Mouse (Mus musculus) intestine, embryonic 15.5 days (tissue): Measurements from ENCODE around the gene Megf6. TPM values are rescaled to one million over a fixed set of nuclear protein-coding genes. Genes with fewer than 3 reads are reported as not detected.
A peak's percentile ranks its signal among the peaks of the same experiment; 100 is the strongest.

Experiments used
- ATAC-seq: fragments of 200-750 bp; cut with Nextera tagmentation; 2 replicates; pipeline ENCODE4 v1.8.0; 2017; ENCODE audit warnings: moderate TSS enrichment, moderate library complexity
- H3K27ac ChIP-seq: fragments of 300-500 bp; sonication (generic); 2 replicates; pipeline ENCODE4 v1.5.1; 2015; ENCODE audit warnings: mild to moderate bottlenecking, inconsistent platforms
- H3K27me3 ChIP-seq: fragments of 300-500 bp; sonication (generic); replicated peaks from 2 replicates; pipeline ENCODE4 v1.6.1; 2015; ENCODE audit warnings: inconsistent platforms
- H3K36me3 ChIP-seq: fragments of 300-500 bp; sonication (generic); 2 replicates; pipeline ENCODE4 v1.6.1; 2015; ENCODE audit warnings: inconsistent platforms
- H3K4me1 ChIP-seq: fragments of 300-500 bp; sonication (generic); replicated peaks from 2 replicates; pipeline ENCODE4 v1.6.1; 2015; ENCODE audit warnings: inconsistent platforms
- H3K4me2 ChIP-seq: fragments of 300-500 bp; sonication (generic); replicated peaks from 2 replicates; pipeline ENCODE4 v1.6.1; 2015; ENCODE audit warnings: mild to moderate bottlenecking, inconsistent platforms
- H3K4me3 ChIP-seq: fragments of 300-500 bp; sonication (generic); replicated peaks from 2 replicates; pipeline ENCODE4 v1.5.1; 2015; ENCODE audit warnings: inconsistent platforms
- H3K9ac ChIP-seq: fragments of 300-500 bp; sonication (generic); 2 replicates; pipeline ENCODE4 v1.6.1; 2015; ENCODE audit warnings: inconsistent platforms
- H3K9me3 ChIP-seq: fragments of 300-500 bp; sonication (generic); 2 replicates; pipeline ENCODE4 v1.6.1; 2016; ENCODE audit warnings: inconsistent platforms
- WGBS: fragments of 180-500 bp; shearing (Covaris S2); methylation state at CpG from one replicate; pipeline ENCODE4 v1.1.7; 2015; 5-methylcytosine and 5-hydroxymethylcytosine counted together
- polyA plus RNA-seq: library from polyadenylated mRNA; unstranded; fragments of >200 nt; fragmentation: Nextera tagmentation; extraction: Ambion mirVana; gene quantifications from 2 replicates; pipeline ENCODE4 v1.2.1, GENCODE M21; 2015

The Megf6 gene
- polyA plus RNA-seq, 1 experiment from 2014 or later: 13.1 TPM

GRCm38 (mm10) chr4:154197961-154198360 is 27.4 kb downstream of the Megf6 start:
- no peaks in the 10 kb centered on the region for H3K27me3 ChIP-seq
- H3K27ac ChIP-seq: no peak overlapping the region
- no peaks in the 10 kb centered on the region for H3K36me3 ChIP-seq
- H3K9ac ChIP-seq: no peak overlapping the region
- no peaks in the 10 kb centered on the region for H3K9me3 ChIP-seq
- H3K4me3 ChIP-seq: no peak overlapping the region
- 72% methylated on average over 6 of the region's 6 CpGs for WGBS
- H3K4me2 ChIP-seq: no peak overlapping the region
- no peaks in the 10 kb centered on the region for H3K4me1 ChIP-seq
- ATAC-seq: no peak

GRCm38 (mm10) chr4:154198377-154198961 is 27.9 kb downstream of the Megf6 start:
- no peak overlapping the region for H3K4me2 ChIP-seq
- H3K27me3 ChIP-seq: no peaks in the 10 kb centered on the region
- no peak overlapping the region for H3K4me3 ChIP-seq
- no peak overlapping the region for H3K27ac ChIP-seq
- no peaks in the 10 kb centered on the region for H3K4me1 ChIP-seq
- no peak overlapping the region for H3K9ac ChIP-seq
- no peaks in the 10 kb centered on the region for H3K9me3 ChIP-seq
- ATAC-seq: no peak
- H3K36me3 ChIP-seq: no peaks in the 10 kb centered on the region
- 61% methylated on average over 7 of the region's 7 CpGs for whole genome bisulfite sequencing

DNA sequence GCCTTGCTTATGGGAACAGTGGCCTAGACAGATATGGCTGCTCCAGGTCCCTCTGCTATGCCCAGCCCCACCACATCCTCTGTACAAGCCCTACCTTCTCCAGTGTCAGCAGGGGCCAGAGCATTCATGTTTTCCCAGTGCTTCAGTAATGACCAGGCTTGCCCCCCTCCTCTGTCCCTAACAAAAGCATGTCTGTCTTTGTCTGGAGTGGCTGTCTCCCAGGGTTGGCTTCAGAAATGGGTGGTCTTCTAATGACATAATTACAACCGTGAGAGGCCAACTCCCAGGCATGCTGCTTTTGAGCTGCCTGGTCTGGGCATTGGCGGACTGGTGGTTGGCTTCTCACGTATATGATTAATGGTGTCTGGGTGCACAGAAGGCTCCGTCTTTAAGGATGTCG is 31.0 kb downstream of the Megf6 start:
- no peak overlapping the region for H3K27ac ChIP-seq
- no peak overlapping the region for H3K4me3 ChIP-seq
- 71% methylated on average over 5 of the region's 5 CpGs for WGBS
- peaks cover 10% of the 10 kb centered on the region; the same call in 1 of the 2 replicates for H3K4me1 ChIP-seq
- ATAC-seq: no peak
- H3K9me3 ChIP-seq: no peaks in the 10 kb centered on the region
- H3K27me3 ChIP-seq: no peaks in the 10 kb centered on the region
- no peaks in the 10 kb centered on the region for H3K36me3 ChIP-seq
- H3K9ac ChIP-seq: no peak overlapping the region
- no peak overlapping the region for H3K4me2 ChIP-seq

DNA sequence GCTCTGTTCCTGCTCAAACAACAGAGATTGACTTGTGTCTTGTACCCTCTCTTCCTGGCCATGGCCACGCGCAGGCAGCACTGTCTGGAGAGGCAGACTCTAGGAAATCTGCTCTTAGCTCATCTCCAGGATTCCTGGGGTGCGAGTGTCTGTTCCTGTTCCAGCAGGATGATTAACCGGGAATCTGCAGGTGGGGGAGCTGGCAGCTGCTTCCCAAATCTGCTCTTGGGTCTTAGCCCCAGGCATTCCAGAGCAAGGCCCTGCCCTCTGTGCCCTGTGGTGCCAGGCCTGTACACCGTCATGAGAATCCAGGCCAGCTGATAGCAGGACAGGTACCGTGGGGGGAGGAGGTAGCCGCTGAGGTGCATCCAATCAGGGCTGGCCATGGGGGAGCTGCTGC is 34.0 kb downstream of the Megf6 start:
- no peak overlapping the region for H3K4me3 ChIP-seq
- 67% methylated on average over 7 of the region's 7 CpGs for WGBS
- H3K27me3 ChIP-seq: no peaks in the 10 kb centered on the region
- H3K4me1 ChIP-seq: peaks cover 10% of the 10 kb centered on the region; the same call in 1 of the 2 replicates
- no peaks in the 10 kb centered on the region for H3K9me3 ChIP-seq
- H3K4me2 ChIP-seq: no peak overlapping the region
- H3K9ac ChIP-seq: no peak overlapping the region
- no peak for ATAC-seq
- H3K36me3 ChIP-seq: no peaks in the 10 kb centered on the region
- H3K27ac ChIP-seq: no peak overlapping the region

DNA sequence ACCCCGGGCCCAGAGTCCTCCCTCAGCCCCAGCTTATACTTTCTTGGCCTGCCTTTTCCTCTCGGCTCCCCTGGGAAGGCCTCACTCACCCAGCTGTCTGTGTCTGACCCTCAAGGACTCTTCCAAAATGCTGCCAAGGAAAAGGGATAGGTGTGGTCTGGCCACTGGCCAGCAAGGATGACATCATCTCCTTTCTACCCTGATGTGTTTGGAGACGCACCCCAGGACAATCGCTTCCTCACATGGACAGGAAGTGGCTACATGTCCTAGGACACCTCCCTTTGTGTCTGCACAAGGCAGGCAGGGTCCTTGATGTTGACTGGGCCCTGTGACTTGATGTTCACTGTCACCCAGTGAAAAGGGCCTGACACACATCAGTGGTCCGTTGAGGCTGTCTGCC is 34.9 kb downstream of the Megf6 start:
- Histone ChIP-seq H3K9ac (no peak overlapping the region), H3K27me3 (no peaks in the 10 kb centered on the region), H3K9me3 (no peaks in the 10 kb centered on the region), H3K4me3 (no peak overlapping the region), H3K4me2 (no peak overlapping the region), H3K36me3 (no peaks in the 10 kb centered on the region), H3K4me1 (peaks cover 10% of the 10 kb centered on the region; the same call in 1 of the 2 replicates), H3K27ac (no peak overlapping the region)
- 51% methylated on average over 5 of the region's 5 CpGs for WGBS
- no peak for ATAC-seq

DNA sequence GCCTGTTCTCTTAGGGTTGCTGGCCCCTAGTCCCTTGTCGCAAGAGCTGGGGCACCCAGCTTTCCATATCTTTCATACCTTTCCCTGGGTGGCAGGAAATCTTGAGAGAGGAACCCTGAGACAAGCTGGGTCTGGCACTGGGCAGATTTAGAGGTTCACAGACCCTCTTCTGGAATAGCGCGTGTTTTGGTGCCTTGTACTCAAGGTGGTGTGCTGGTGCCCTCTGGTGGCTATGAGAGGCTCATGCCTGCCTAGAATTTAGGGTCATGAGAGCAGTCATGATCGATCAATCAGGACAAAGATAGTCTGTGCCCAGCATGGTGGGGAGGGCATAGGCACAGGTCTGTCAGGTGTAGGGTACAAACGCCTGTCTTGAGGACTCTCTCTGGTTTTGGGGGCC is 36.7 kb downstream of the Megf6 start:
- H3K4me2 ChIP-seq: no peak overlapping the region
- no peak overlapping the region for H3K27ac ChIP-seq
- no peaks in the 10 kb centered on the region for H3K36me3 ChIP-seq
- H3K9me3 ChIP-seq: no peaks in the 10 kb centered on the region
- ATAC-seq: peak; percentile 52; the same call in 1 of the 2 replicates
- H3K4me1 ChIP-seq: peaks cover 10% of the 10 kb centered on the region; the same call in 1 of the 2 replicates
- H3K4me3 ChIP-seq: no peak overlapping the region
- H3K9ac ChIP-seq: no peak overlapping the region
- H3K27me3 ChIP-seq: no peaks in the 10 kb centered on the region
- WGBS: 11% methylated on average over 5 of the region's 5 CpGs

DNA sequence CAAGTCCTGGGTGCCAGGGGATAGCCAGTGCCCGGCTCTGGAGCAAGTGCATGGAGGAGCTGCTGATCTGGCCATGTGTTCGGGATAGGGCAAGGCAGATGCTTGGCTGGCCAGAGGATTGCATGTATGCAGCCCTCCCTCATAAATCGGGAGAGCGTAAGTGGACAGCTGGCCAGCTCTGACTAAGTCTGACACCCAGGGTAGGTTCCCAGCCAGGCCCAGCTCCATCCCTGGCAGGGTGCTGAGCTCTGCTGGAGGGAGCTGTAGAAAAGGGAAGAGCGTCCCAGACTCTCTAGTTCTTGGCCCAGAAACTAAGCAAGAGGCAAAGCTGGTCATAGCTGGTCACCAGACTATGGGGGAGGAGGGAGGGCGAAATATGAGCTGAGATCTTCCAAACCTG is 38.5 kb downstream of the Megf6 start:
- WGBS: 72% methylated on average over 6 of the region's 6 CpGs
- Histone ChIP-seq H3K4me1 (peaks cover 18% of the 10 kb centered on the region; the same call in 1 of the 2 replicates), H3K4me2 (no peak overlapping the region), H3K9me3 (no peaks in the 10 kb centered on the region), H3K9ac (no peak overlapping the region), H3K4me3 (no peak overlapping the region), H3K36me3 (no peaks in the 10 kb centered on the region), H3K27me3 (no peaks in the 10 kb centered on the region), H3K27ac (no peak overlapping the region)
- ATAC-seq: no peak

- H3K9ac ChIP-seq: no peak overlapping the region
- H3K4me1 ChIP-seq: peaks cover 16% of the 10 kb centered on the region; the same call in 1 of the 2 replicates
- no peak overlapping the region for H3K4me3 ChIP-seq
- no peaks in the 10 kb centered on the region for H3K9me3 ChIP-seq
- no peaks in the 10 kb centered on the region for H3K36me3 ChIP-seq
- WGBS: 16% methylated on average over 3 of the region's 3 CpGs
- no peak for ATAC-seq
- H3K4me2 ChIP-seq: no peak overlapping the region
- H3K27me3 ChIP-seq: no peaks in the 10 kb centered on the region
- H3K27ac ChIP-seq: no peak overlapping the region
Measured at GRCm38 (mm10) chr4:154209825-154210224, 39.3 kb downstream of the Megf6 start.

DNA sequence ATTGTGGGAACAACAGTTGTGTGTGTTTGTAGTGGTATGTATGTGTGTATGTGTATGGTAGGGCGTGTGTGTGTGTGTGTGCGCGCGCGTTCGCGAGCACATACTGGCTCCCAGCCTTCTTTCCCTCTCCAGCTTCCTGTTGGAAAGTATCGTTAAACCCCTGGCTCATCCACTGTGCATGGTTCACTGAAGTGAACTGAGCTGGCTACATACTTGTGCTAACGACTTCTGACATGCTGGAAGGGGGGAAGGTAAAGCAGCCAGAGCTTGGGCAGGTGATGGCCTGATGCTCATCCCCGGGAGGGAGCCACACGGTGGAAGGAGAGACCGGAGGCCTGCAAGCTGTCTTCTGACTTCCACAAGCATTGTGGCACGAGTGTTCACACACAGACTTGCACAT is 40.9 kb downstream of the Megf6 start:
- 73% methylated on average over 13 of the region's 13 CpGs for WGBS
- no peaks in the 10 kb centered on the region for H3K27me3 ChIP-seq
- H3K4me3 ChIP-seq: no peak overlapping the region
- ATAC-seq: no peak
- H3K4me1 ChIP-seq: peaks cover 9% of the 10 kb centered on the region; the same call in 1 of the 2 replicates
- no peak overlapping the region for H3K27ac ChIP-seq
- H3K36me3 ChIP-seq: no peaks in the 10 kb centered on the region
- no peak overlapping the region for H3K9ac ChIP-seq
- no peaks in the 10 kb centered on the region for H3K9me3 ChIP-seq
- no peak overlapping the region for H3K4me2 ChIP-seq

DNA sequence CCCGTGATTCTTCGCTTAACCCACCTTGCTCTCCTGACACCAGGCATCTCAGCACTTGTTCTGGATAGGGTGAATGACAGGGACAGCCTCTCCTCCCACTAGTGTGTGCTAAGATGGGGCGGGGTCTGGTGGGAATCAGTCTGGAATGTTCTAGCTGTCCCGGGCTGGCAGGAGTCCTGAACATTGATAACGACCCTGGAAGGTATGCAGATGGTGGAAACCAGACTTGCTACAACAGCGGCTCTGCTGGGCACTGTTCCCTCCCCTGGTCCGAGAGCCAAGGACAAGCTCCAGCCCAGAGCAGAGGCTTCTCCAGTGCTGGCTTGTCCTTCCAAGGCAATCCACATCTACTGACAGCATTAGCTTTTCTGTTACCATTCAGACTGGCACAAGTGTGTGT is 43.1 kb downstream of the Megf6 start:
- whole genome bisulfite sequencing: 53% methylated on average over 7 of the region's 7 CpGs
- no peak overlapping the region for H3K9ac ChIP-seq
- no peak overlapping the region for H3K4me2 ChIP-seq
- no peak overlapping the region for H3K4me3 ChIP-seq
- H3K9me3 ChIP-seq: no peaks in the 10 kb centered on the region
- H3K27me3 ChIP-seq: no peaks in the 10 kb centered on the region
- peak overlapping the region; percentile 22; the same call in 1 of the 2 replicates for H3K27ac ChIP-seq
- H3K36me3 ChIP-seq: no peaks in the 10 kb centered on the region
- peaks cover 9% of the 10 kb centered on the region; the same call in 1 of the 2 replicates for H3K4me1 ChIP-seq
- ATAC-seq: peak; percentile 35

GRCm38 (mm10) chr4:154214075-154214474 is 43.5 kb downstream of the Megf6 start:
- Histone ChIP-seq H3K4me1 (peaks cover 9% of the 10 kb centered on the region; the same call in 1 of the 2 replicates), H3K4me2 (no peak overlapping the region), H3K9ac (no peak overlapping the region), H3K9me3 (no peaks in the 10 kb centered on the region), H3K4me3 (no peak overlapping the region), H3K36me3 (no peaks in the 10 kb centered on the region), H3K27ac (peak overlapping the region; percentile 22; the same call in 1 of the 2 replicates), H3K27me3 (no peaks in the 10 kb centered on the region)
- 7% methylated on average over 5 of the region's 5 CpGs for WGBS
- peak; percentile 59 for ATAC-seq

DNA sequence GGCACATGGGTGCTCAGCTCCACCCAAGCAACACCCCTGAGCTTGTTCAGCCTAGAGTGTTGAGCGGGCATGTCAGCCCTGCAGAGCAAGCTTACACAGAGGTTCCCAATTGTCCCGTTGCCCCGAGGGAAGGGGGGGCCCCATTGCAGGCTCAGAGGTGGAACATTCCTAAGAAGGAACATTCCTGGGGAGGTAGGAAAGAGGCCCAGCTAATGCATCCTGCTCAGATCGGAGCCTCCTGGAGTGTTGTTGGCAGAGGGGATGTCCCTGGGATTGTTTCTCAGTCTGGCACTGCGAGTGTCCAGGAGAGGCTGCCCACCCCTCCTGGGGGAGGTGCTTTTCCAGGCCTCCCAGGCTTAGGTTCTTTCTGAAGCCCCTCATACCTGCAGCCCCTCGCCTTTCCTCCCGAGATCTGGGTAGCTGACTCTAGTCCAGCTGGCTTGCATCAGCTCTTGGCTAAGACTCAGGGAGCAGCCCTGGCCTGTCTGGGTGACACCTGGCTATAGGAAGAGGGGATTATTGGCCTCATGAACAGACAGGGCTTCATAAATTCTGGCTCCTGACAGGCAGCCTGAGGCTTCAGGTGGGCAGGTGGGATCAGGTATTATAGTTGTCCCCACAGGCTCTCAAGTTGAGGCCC is 47.3 kb downstream of the Megf6 start:
- Histone ChIP-seq H3K4me1 (peaks cover 9% of the 10 kb centered on the region; the same call in 1 of the 2 replicates), H3K27me3 (no peaks in the 10 kb centered on the region), H3K9ac (no peak overlapping the region), H3K9me3 (no peaks in the 10 kb centered on the region), H3K27ac (no peak overlapping the region), H3K36me3 (no peaks in the 10 kb centered on the region), H3K4me3 (no peak overlapping the region), H3K4me2 (no peak overlapping the region)
- ATAC-seq: no peak
- 38% methylated on average over 7 of the region's 7 CpGs for WGBS

DNA sequence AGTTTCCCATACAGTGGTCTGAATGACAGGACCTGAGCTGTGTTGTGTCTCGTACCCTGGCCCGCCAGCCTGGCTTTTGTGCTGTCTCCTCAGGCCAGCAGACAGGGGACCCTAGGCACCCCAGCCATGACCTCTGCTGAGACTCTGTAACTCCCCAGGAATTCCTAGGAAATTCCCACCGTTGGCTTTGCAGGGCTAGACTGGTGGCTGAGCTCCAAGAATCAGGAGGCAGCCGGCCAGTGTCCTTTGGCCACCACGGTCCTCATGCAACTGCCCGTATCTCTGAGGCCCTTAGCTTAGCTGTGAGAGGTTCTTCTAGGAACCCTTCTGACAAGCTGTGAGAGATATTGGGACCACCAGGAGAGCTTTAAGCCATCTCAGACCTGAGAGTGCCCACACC is 52.2 kb downstream of the Megf6 start:
- WGBS: 67% methylated on average over 6 of the region's 6 CpGs
- no peak for ATAC-seq
- no peak overlapping the region for H3K4me2 ChIP-seq
- no peak overlapping the region for H3K9ac ChIP-seq
- peaks cover 17% of the 10 kb centered on the region for H3K4me1 ChIP-seq
- no peak overlapping the region for H3K27ac ChIP-seq
- H3K36me3 ChIP-seq: no peaks in the 10 kb centered on the region
- H3K9me3 ChIP-seq: no peaks in the 10 kb centered on the region
- no peaks in the 10 kb centered on the region for H3K27me3 ChIP-seq
- no peak overlapping the region for H3K4me3 ChIP-seq
